Mouse (Mus musculus): Measurements from ENCODE around the gene Fam102a.

DNA sequence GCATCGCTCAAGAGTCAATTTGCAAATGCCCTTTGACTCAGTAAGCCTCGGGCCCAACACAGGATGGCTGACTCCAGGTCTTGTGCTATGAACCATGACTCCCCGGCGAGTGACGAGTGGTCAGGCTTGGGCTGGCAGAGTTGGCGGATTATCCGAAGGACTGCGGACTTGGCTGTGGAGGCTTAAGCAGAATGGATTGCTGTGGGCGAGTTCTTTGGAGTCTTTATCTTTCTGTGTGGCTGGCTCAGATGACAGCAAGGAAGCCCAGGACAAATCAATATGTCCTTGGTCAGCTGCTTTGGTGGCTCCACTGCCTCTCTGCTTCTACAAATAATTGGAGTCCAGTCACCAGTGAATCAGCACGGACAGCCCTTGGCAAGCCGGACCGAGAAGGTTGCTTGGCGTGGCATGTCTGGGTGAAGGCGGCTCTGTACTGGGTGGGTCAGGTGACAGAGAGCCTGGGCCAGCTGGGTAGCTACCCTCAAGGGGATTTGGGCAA is 7.6 kb upstream of the Fam102a start:
- TF ChIP-seq GATA1 (IDR thresholded peaks at IDR 0.05; ENCODE audit: borderline replicate concordance, low read length), result no peak
- no peak for TF ChIP-seq FLI1 (IDR thresholded peaks at IDR 0.05; ENCODE audit: low read length)
